Mouse (Mus musculus) frontal cortex, postnatal 36 days (tissue): ENCODE data around the gene Gm20388.

ENCODE experiments used
- DNase-seq, 2 experiments: peaks; one replicate each; pipeline ENCODE4 v3.0.0; 2022; ENCODE audit warnings: low spot score in 2 of 2

Gm20388 gene

GRCm38 (mm10) chr8:120488636-120489131, 578.0 kb downstream of the Gm20388 start:
- no peak for DNase-seq

GRCm38 (mm10) chr8:120489142-120489754, 578.6 kb downstream of the Gm20388 start:
- peak in 1 of 2 experiments; percentile 56 for DNase-seq

- no peak for DNase-seq
Observed at GRCm38 (mm10) chr8:120489771-120490281, 579.2 kb downstream of the Gm20388 start.

GRCm38 (mm10) chr8:120490354-120491141, 579.9 kb downstream of the Gm20388 start:
- DNase-seq: no peak

GRCm38 (mm10) chr8:120491166-120491793, 580.6 kb downstream of the Gm20388 start:
- DNase-seq: no peak

- DNase-seq: no peak
Observed at GRCm38 (mm10) chr8:120492193-120492880, 581.7 kb downstream of the Gm20388 start.

GRCm38 (mm10) chr8:120492881-120493220, 582.2 kb downstream of the Gm20388 start:
- no peak for DNase-seq

- no peak for DNase-seq
Observed at GRCm38 (mm10) chr8:120493508-120494464, 583.1 kb downstream of the Gm20388 start.

- DNase-seq: peak in 1 of 2 experiments; percentile 33
Observed at GRCm38 (mm10) chr8:120494903-120495302, 584.3 kb downstream of the Gm20388 start.

GRCm38 (mm10) chr8:120495461-120495860, 584.8 kb downstream of the Gm20388 start:
- no peak for DNase-seq

GRCm38 (mm10) chr8:120496478-120496877, 585.8 kb downstream of the Gm20388 start:
- DNase-seq: no peak

- no peak for DNase-seq
Observed at GRCm38 (mm10) chr8:120497503-120497946, 586.9 kb downstream of the Gm20388 start.

GRCm38 (mm10) chr8:120498349-120498831, 587.7 kb downstream of the Gm20388 start:
- no peak for DNase-seq

- DNase-seq: peak in 1 of 2 experiments; percentile 60
Observed at GRCm38 (mm10) chr8:120498926-120499605, 588.4 kb downstream of the Gm20388 start.

GRCm38 (mm10) chr8:120500701-120501261, 590.1 kb downstream of the Gm20388 start:
- DNase-seq: no peak

- no peak for DNase-seq
Observed at GRCm38 (mm10) chr8:120501426-120501825, 590.8 kb downstream of the Gm20388 start.

- no peak for DNase-seq
Observed at GRCm38 (mm10) chr8:120502428-120502827, 591.8 kb downstream of the Gm20388 start.

GRCm38 (mm10) chr8:120504251-120505081, 593.8 kb downstream of the Gm20388 start:
- DNase-seq: no peak
